Mouse (Mus musculus) heart, embryonic 15.5 days (tissue): Measurements from ENCODE around the gene Nap1l5. TPM values are rescaled to one million over a fixed set of nuclear protein-coding genes. Genes with fewer than 3 reads are reported as not detected.

Experiments
- ATAC-seq: fragments of 200-750 bp; cut with Nextera tagmentation; replicated peaks from 2 replicates; pipeline ENCODE4 v1.8.0; 2017; ENCODE audit warnings: low read depth, moderate TSS enrichment; ENCODE audit not compliant: insufficient number of reproducible peaks, insufficient read depth, low FRiP score
- H3K27ac ChIP-seq: fragments of 300-500 bp; sonication (generic); 2 replicates; pipeline ENCODE4 v1.5.1; 2015; ENCODE audit warnings: mild to moderate bottlenecking, inconsistent platforms
- H3K27me3 ChIP-seq: fragments of 300-500 bp; sonication (generic); 2 replicates; pipeline ENCODE4 v1.6.1; 2015; ENCODE audit warnings: inconsistent platforms
- H3K36me3 ChIP-seq: fragments of 300-500 bp; sonication (generic); 2 replicates; pipeline ENCODE4 v1.6.1; 2015; ENCODE audit warnings: mild to moderate bottlenecking, inconsistent platforms
- H3K4me1 ChIP-seq: fragments of 300-500 bp; sonication (generic); replicated peaks from 2 replicates; pipeline ENCODE4 v1.6.1; 2015; ENCODE audit warnings: inconsistent platforms
- H3K4me2 ChIP-seq: fragments of 300-500 bp; sonication (generic); 2 replicates; pipeline ENCODE4 v1.6.1; 2015; ENCODE audit warnings: inconsistent platforms, mild to moderate bottlenecking, moderate library complexity
- H3K4me3 ChIP-seq: fragments of 300-500 bp; sonication (generic); 2 replicates; pipeline ENCODE4 v1.5.1; 2015; ENCODE audit warnings: mild to moderate bottlenecking, inconsistent platforms
- H3K9ac ChIP-seq: fragments of 300-500 bp; sonication (generic); 2 replicates; pipeline ENCODE4 v1.6.1; 2015; ENCODE audit warnings: mild to moderate bottlenecking, inconsistent platforms
- H3K9me3 ChIP-seq: fragments of 300-500 bp; sonication (generic); replicated peaks from 2 replicates; pipeline ENCODE4 v1.6.1; 2016; ENCODE audit warnings: inconsistent platforms
- WGBS: fragments of 180-500 bp; shearing (Covaris S2); methylation state at CpG from one replicate; pipeline ENCODE4 v1.1.7; 2015; ENCODE audit warnings: mixed read lengths; 5-methylcytosine and 5-hydroxymethylcytosine counted together
- polyA plus RNA-seq: library from polyadenylated mRNA; unstranded; fragments of >200 nt; fragmentation: Nextera tagmentation; extraction: Ambion mirVana; gene quantifications from 2 replicates; pipeline ENCODE4 v1.2.1, GENCODE M21; 2015

Nap1l5 gene
- polyA plus RNA-seq, 1 experiment from 2014 or later: 1.1 TPM

DNA sequence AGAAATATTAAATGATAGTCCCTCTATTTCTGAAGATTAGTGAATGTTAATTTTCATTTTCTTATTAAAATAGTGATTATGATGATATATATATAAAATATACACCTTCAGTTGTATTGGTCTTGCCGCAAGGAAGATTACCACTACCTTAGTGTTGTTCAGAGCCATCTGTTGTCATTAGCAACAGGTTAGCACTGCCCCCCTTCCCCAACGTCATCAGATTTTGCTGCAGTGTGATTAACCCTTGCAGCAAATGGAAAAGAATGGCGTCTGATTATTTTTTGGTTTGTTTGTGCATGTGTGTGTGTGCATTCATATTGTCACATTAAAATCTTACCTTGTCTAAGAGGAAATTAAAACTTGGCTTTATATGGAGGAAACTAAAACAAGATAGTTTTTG is 2.3 kb downstream of the Nap1l5 start:
- H3K27ac ChIP-seq: no peak overlapping the region
- ATAC-seq: no peak
- H3K36me3 ChIP-seq: peaks cover 40% of the 10 kb centered on the region
- H3K4me1 ChIP-seq: 0 out of 2 replicates have a peak, but pooled peaks cover 3% of the 10 kb centered on the region
- no peak overlapping the region for H3K4me2 ChIP-seq
- WGBS: 62% methylated on average over 3 of the region's 3 CpGs
- H3K27me3 ChIP-seq: no peaks in the 10 kb centered on the region
- 0 out of 2 replicates have a peak, but pooled peaks cover 10% of the 10 kb centered on the region for H3K9me3 ChIP-seq
- H3K4me3 ChIP-seq: no peak overlapping the region
- no peak overlapping the region for H3K9ac ChIP-seq

DNA sequence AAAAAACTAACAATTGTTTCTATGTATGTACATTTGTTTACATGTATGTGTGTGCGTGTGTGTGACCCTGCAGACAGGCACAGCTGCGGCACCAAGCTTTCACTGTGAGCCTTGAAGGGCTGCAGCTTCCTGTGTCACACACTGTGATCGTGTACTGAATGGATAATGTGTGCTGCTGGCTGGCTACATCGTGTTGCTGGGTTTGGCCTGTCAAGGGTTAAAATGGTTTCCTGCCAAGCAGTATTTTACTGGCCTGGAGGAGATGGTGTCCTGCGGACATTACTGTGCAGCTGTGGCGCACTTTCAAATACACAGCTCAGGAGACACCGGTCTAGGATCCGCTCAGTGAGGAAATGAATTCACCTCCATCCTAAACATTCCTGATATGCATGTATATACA is 3.7 kb downstream of the Nap1l5 start:
- Histone ChIP-seq H3K4me3 (no peak overlapping the region), H3K36me3 (peaks cover 40% of the 10 kb centered on the region), H3K4me1 (0 out of 2 replicates have a peak, but pooled peaks cover 3% of the 10 kb centered on the region), H3K27ac (no peak overlapping the region), H3K4me2 (no peak overlapping the region), H3K9ac (no peak overlapping the region), H3K9me3 (0 out of 2 replicates have a peak, but pooled peaks cover 10% of the 10 kb centered on the region), H3K27me3 (no peaks in the 10 kb centered on the region)
- no peak for ATAC-seq
- 45% methylated on average over 8 of the region's 8 CpGs for WGBS

DNA sequence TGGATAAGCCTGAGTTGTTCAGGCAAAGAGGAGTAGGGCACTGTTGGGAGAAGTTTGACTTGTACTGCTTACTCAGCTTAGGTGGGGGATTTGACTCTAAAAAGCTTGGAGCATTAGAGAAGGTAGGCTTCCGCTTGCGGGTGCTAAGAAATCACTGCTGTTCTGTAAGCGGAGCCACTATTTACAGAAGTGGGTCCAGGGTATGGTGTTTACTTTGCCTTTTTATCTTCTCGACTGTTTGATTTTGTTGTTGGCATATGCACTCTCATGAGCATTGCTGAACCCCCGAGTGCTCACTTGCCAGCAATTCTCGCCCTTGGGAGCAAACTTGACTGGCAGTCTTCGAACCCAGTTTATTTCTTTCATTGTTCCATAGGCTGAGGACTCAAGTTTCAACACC is 6.3 kb downstream of the Nap1l5 start:
- no peak overlapping the region for H3K27ac ChIP-seq
- no peaks in the 10 kb centered on the region for H3K9me3 ChIP-seq
- H3K27me3 ChIP-seq: no peaks in the 10 kb centered on the region
- no peak overlapping the region for H3K4me2 ChIP-seq
- peaks cover 20% of the 10 kb centered on the region for H3K36me3 ChIP-seq
- H3K4me3 ChIP-seq: no peak overlapping the region
- ATAC-seq: no peak
- H3K4me1 ChIP-seq: peaks cover 6% of the 10 kb centered on the region
- 91% methylated on average over 7 of the region's 7 CpGs for WGBS
- no peak overlapping the region for H3K9ac ChIP-seq

GRCm38 (mm10) chr6:58899076-58899475 is 7.8 kb downstream of the Nap1l5 start:
- H3K36me3 ChIP-seq: peaks cover 26% of the 10 kb centered on the region
- no peak overlapping the region for H3K4me3 ChIP-seq

DNA sequence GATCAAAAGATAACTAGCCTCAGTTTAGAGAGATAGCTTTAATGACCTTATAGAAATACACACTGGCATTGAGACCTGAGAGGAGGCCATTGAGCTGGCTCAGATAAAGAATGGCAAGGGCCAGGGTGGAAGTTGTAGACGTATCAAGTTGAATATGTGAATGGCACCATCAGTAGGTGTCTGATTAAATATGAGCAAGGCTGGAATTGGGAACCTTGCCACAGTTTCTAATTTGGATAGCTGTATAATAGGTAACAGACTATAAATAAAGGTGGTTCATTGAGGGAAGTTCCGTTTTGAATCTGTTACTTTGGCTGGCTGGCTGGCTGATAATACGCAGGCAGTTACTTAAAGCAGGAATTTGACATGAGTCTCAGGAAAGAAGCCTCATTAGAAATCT is 10.2 kb downstream of the Nap1l5 start:
- peak; percentile 73; the same call in 1 of the 2 replicates for ATAC-seq
- no peaks in the 10 kb centered on the region for H3K27me3 ChIP-seq
- 47% methylated on average over 3 of the region's 3 CpGs for WGBS
- H3K4me1 ChIP-seq: peaks cover 6% of the 10 kb centered on the region
- H3K4me3 ChIP-seq: no peak overlapping the region
- no peak overlapping the region for H3K4me2 ChIP-seq
- H3K9me3 ChIP-seq: no peaks in the 10 kb centered on the region
- no peak overlapping the region for H3K9ac ChIP-seq
- H3K36me3 ChIP-seq: peaks cover 31% of the 10 kb centered on the region
- peak overlapping the region; percentile 69 for H3K27ac ChIP-seq

More at GRCm38 (mm10) chr6:58899076-58899475, 7.8 kb downstream of the Nap1l5 start:
- H3K4me2 ChIP-seq: no peak overlapping the region
- no peak for ATAC-seq
- no peaks in the 10 kb centered on the region for H3K27me3 ChIP-seq
- H3K4me1 ChIP-seq: peaks cover 6% of the 10 kb centered on the region
- H3K27ac ChIP-seq: no peak overlapping the region
- no peak overlapping the region for H3K9ac ChIP-seq
- H3K9me3 ChIP-seq: no peaks in the 10 kb centered on the region
- WGBS: 91% methylated on average over 3 of the region's 3 CpGs

DNA sequence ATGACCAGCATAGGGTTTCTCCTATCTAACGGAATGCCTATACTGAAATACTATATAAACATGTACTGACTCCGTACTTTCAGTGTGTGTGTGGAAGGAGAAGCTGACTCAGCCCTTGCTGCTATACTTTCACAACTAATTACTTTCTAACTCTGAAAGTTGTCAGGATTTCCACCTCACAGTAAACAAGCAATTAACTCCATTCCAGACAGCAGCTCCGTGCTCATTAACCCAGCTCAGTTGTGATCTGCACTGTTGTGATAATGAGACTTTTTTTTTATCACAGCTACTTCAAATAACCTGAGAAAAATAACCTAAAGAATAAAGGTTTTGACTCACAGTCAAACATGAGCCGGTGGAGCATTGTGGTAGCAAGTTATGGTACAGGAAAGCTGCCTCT is 11.9 kb downstream of the Nap1l5 start:
- Histone ChIP-seq H3K4me2 (no peak overlapping the region), H3K4me3 (no peak overlapping the region), H3K27me3 (no peaks in the 10 kb centered on the region), H3K36me3 (peaks cover 33% of the 10 kb centered on the region), H3K9ac (no peak overlapping the region), H3K4me1 (peaks cover 6% of the 10 kb centered on the region), H3K27ac (no peak overlapping the region), H3K9me3 (no peaks in the 10 kb centered on the region)
- 90% methylated on average over 4 of the region's 4 CpGs for WGBS
- ATAC-seq: no peak

- H3K27me3 ChIP-seq: no peaks in the 10 kb centered on the region
- H3K4me2 ChIP-seq: no peak overlapping the region
- no peaks in the 10 kb centered on the region for H3K9me3 ChIP-seq
- peaks cover 6% of the 10 kb centered on the region for H3K4me1 ChIP-seq
- WGBS: 70% methylated on average over 6 of the region's 6 CpGs
- H3K27ac ChIP-seq: no peak overlapping the region
- no peak overlapping the region for H3K4me3 ChIP-seq
- H3K9ac ChIP-seq: no peak overlapping the region
- H3K36me3 ChIP-seq: peaks cover 44% of the 10 kb centered on the region
- ATAC-seq: no peak
These were observed 13.6 kb downstream of the Nap1l5 start for GRCm38 (mm10) chr6:58893307-58893706.

DNA sequence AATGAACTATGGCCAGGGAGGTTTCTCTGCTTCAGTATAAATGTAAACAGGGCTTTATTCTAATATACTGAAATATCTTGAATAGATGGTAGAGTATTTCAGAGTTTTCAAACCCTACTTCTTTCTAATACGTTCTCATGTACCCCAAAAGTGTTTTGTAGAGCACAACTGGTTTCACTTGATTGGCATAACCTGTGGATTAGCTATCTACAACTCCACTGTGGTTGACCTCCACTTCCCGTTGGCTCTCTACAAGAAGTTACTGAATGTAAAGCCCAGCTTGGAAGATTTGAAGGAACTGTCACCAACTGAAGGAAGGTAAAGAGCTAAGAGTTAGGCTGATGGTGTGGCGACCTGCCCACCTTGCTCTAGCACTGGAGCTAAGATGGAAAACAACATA is 17.0 kb downstream of the Nap1l5 start:
- 86% methylated on average over 3 of the region's 3 CpGs for WGBS
- Histone ChIP-seq H3K36me3 (peaks cover 49% of the 10 kb centered on the region), H3K4me2 (no peak overlapping the region), H3K27ac (no peak overlapping the region), H3K9ac (no peak overlapping the region), H3K4me1 (no peaks in the 10 kb centered on the region), H3K9me3 (no peaks in the 10 kb centered on the region), H3K27me3 (no peaks in the 10 kb centered on the region), H3K4me3 (no peak overlapping the region)
- ATAC-seq: no peak

DNA sequence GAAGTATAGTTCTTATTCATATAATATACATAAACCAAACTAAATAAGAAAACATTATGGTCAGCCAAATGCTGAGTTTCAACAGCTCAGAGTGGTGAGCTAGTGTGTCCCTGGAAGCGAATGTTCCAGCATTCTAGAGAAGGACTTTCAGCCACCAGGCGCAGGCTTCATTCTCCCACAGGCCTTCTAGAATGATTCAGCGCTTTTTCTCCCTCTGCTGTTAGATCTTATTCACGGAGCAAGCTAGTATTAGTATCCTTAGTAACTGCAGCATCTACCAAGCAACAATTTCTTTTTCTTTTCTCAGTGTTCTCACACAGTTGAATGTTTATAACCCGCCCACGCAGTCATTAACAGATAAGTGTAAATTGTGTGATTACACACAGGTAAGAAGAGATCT is 24.6 kb downstream of the Nap1l5 start:
- WGBS: 72% methylated on average over 6 of the region's 6 CpGs
- Histone ChIP-seq H3K4me1 (peaks cover 7% of the 10 kb centered on the region), H3K9me3 (no peaks in the 10 kb centered on the region), H3K4me3 (no peak overlapping the region), H3K27me3 (no peaks in the 10 kb centered on the region), H3K27ac (no peak overlapping the region), H3K36me3 (peaks cover 24% of the 10 kb centered on the region), H3K9ac (no peak overlapping the region), H3K4me2 (no peak overlapping the region)
- ATAC-seq: no peak

GRCm38 (mm10) chr6:58881363-58881762 is 25.5 kb downstream of the Nap1l5 start:
- Histone ChIP-seq H3K9me3 (no peaks in the 10 kb centered on the region), H3K36me3 (peaks cover 29% of the 10 kb centered on the region), H3K27ac (no peak overlapping the region), H3K4me1 (peaks cover 7% of the 10 kb centered on the region), H3K4me3 (no peak overlapping the region), H3K27me3 (no peaks in the 10 kb centered on the region), H3K9ac (no peak overlapping the region), H3K4me2 (no peak overlapping the region)
- 84% methylated on average over 3 of the region's 3 CpGs for WGBS
- ATAC-seq: no peak

DNA sequence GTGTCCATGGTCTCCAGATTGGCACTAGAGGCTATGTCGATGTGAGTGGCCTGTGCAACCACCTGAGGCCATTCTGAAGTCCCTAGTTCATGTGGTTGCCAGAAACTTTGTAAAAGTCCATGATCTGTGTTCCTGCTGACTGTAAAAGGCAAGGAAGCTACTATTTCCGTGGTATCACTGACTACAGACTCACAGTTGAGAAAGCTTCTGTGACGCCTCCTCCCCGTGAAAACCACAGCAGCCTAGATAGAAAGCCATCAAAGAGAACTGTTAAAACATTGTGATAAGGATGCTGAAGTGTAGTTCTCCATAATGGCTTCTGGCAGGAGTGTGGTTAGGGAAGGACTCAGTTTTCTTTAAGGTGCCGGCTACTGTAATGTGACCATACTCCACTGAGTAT is 26.0 kb downstream of the Nap1l5 start:
- Histone ChIP-seq H3K9ac (no peak overlapping the region), H3K27ac (no peak overlapping the region), H3K4me2 (no peak overlapping the region), H3K4me1 (peaks cover 7% of the 10 kb centered on the region), H3K36me3 (peaks cover 28% of the 10 kb centered on the region), H3K9me3 (no peaks in the 10 kb centered on the region), H3K27me3 (no peaks in the 10 kb centered on the region), H3K4me3 (no peak overlapping the region)
- no peak for ATAC-seq
- WGBS: 60% methylated on average over 5 of the region's 5 CpGs

DNA sequence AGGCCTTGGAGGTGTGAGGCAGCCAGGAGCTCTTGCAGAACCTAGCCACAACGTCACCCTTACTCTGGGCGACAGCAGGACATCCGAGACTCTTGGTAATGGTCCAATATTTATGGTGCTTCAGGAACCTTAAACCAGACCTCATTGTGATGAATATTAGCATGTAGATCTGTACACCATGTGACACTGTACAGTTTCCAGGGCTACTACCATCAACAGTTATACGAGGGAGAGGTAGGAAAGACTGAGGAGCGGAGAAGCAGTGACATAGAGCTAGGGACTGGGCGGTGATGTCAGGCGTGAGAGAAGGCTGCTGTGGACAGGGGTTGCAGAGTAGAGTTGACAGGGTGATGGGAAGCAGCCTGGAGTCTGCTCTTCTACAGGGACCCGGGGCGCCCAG is 26.9 kb downstream of the Nap1l5 start:
- 82% methylated on average over 9 of the region's 9 CpGs for WGBS
- Histone ChIP-seq H3K27me3 (no peaks in the 10 kb centered on the region), H3K4me1 (peaks cover 7% of the 10 kb centered on the region), H3K36me3 (peaks cover 33% of the 10 kb centered on the region), H3K4me2 (no peak overlapping the region), H3K4me3 (no peak overlapping the region), H3K9me3 (no peaks in the 10 kb centered on the region), H3K9ac (no peak overlapping the region), H3K27ac (0 out of 2 replicates have a peak overlapping the region, but pooled peaks have one; percentile 14)
- ATAC-seq: 0 out of 2 replicates have a peak, but pooled peaks have one; percentile 10
